Mouse (Mus musculus) ovary, postnatal 10 days (tissue): ENCODE results near the gene Gm20388.
A peak's percentile ranks its signal among the peaks of the same experiment; 100 is the strongest.

Source experiments
- DNase-seq: peaks from one replicate; pipeline ENCODE4 v3.0.0; 2022; ENCODE audit warnings: low spot score

Gm20388 gene

DNA sequence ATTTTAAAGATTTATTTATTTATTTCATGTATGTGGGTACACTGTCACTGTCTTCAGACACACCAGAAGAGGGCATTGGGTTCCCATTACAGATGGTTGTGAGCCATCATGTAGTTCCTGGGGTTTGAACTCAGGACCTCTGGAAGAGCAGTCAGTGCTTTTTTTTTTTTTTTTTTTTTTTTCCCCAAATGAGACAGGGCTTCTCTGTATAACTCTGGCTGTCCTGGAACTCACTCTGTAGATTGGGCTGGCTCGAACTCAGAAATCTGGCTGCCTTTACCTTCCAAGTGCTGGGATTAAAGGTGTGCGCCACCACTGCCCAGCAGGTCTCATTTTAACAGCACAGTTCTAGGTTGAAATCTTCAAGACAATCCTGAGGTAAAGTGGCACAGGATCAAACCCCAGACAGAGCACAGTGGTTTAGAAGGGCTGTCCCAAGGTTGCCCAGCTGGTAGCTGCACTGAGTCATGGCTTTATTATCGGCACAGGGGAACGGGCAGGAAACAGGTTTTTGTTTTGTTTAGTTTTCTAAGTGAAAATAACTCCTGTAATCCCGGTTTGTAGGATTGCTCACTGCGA lies 2038.7 kb downstream of the Gm20388 start, which contains the start of gene Banp:
Gene Banp, plus strand, starts transcription at position 529 of the 579 bp plus-strand sequence.
- no peak for DNase-seq

DNA sequence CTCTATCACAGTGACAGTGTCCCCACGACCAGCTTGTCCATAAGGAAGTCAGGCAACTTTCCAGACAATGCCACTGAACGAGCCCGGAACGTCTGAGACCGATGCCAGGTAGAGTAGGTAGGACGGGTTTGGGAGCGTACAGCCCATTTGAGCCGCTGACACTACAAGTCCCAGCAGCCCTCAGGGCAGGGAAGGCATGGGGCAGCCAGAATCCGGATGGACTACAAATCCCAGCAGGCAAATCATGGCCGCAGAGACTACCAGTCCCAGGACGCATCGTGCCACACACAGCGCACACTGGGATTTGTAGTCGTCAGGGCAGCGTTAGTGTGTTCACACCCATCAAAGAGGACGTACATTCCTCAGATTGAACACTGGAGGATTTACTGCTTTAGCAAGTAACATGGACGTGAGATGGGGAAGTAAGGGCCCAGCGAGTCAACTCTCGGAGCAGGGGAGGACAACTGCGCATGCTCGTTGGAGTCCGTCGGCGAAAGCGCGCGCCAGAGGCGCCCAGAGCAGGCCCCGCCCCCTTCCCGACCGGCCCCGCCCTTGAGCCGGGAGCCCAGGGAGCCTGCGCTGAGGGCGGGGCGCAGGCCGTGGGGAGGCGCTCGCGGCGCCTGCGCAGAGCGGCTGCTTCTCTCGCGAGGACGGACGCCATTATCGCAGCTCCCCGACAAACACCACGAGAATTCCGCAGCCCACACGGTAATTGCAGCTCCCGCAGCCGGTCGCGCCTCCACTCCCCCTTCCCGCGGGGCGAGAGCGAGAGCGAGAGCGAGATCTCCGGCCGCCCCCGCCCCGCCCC lies 2039.5 kb downstream of the Gm20388 start:
- DNase-seq, result peak; percentile 95

DNA sequence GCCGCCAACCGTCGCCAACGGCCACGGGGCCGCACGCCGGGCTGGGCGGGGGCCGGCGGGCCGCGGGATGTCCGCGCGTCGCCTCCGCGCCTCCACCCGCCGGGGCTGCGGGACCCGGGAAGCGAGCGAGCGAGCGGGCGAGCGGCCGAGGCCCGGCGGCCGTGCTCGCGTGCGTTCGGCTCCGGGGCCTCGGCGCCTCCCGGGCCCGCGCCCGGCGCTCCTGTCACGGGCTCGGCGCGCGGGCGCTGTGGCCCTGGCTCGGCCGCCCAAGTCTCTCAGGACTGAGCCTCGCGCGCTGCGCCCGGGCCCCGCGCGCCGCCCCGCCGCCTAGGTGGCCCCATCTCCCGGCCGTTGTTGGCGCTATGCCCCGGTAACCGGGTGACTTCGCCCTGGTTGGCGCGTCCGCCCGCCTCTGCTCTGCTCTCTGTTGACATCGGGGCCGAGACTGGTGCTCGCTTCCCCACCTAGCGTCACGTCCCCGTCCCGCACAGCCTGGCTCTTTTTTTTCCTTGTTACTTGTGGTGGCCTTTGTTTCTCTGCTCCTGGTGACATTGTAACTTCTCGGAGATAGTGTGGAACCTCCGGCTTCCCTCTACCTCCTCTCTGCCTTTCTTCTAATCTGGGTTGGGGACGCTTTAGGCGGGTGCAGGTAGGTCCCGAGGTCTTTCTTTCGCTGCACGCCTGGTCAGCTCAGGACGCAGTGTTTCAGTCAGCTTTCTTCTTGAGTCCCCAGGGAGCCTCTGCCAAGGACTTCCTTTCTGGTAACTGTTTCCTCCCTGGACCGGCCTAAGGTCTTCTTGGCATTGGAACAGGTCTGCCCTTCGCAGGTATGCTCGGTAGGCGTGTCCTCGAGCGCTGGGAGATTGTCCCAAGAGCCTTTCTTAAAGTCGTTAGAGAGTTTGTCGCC lies 2040.4 kb downstream of the Gm20388 start:
- no peak for DNase-seq

DNA sequence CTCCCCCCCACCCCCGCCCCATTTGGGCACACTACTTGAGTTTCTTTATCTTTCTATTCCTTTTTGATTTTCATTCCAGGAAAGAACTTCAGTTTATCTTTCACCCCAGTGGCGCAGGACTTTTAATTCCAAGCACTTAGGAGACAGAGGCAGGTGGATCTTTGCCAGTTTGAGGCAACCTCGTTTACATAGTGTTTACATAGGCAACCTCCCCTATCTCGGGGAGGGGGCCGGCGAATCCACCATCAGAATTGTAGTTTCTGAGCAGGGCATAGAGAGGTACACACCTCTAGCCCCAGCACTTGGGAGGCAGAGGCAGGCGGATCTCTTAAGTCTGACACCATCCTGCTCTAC lies 2041.0 kb downstream of the Gm20388 start:
- DNase-seq, result no peak

DNA sequence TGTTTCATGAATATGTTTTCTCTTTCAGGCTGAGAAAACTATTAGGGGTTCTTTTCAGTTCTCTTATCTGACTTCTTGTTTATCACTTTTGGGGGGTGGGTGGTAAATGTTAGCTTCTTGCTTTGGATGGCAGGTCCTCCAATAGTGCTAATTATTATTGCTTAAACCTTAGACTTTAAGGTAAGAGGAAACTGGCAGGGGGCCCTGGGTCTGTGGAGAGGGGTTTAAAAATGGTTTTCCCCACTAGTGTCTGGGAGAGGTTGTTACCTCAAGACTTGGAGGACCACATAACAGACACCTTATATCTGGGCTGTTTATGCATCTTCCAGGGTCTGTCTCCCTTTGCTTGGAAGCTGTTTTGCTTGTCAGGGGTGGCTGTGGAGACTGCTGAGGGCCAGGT lies 2041.5 kb downstream of the Gm20388 start:
- no peak for DNase-seq

DNA sequence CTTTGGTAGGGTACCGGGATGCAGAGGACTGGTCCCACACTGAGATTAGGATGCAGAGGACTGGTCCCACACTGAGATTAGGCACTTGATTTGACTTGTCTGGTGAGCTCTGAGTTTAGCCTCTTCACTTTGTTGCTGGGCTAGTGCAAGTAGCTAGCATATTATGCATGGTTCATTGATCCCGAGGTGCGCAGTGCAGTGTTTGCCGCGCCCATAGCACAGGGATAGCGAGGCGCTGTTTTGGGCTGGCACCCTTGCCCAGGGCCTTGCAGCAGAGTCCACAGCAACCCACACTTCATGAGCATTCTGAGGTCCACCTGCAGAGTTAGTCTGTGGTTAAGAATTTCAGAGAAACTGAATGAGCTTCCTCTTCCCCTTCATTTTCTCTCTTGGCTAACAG lies 2042.2 kb downstream of the Gm20388 start:
- no peak for DNase-seq

DNA sequence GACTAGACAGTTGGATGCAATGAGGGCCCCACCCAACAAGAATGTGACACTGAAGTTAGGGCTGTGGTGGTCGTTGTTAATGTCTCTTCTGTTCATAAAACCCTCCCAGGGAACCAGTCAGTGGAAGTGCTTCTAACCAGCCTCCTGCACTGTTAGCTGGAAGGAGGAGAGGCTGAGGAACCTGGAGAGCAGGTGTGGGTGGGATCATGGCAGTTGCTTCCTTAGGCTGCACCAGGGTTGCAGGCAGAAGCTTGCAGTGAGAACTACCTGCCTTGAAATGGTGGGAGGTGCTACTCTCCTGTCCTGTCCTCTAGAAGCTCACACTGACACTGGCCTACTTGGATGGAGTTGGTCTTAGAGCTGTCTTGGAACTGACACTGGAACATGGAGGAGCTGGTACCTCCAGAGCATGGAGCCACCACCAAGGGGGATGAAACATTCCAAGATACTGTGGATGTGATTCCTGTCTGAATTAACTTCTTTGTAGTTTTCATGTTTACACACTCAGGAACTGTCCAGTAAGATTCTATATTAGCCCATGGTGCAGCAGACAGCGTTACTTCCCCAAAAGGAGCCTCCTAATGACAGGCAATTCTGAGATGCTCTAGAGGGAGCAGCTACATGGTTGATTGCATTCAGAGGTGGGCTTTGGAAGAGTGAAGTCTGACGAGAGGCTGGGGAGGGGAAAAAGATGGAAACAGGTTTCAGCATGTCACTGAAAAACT lies 2043.3 kb downstream of the Gm20388 start:
- DNase-seq, result no peak

DNA sequence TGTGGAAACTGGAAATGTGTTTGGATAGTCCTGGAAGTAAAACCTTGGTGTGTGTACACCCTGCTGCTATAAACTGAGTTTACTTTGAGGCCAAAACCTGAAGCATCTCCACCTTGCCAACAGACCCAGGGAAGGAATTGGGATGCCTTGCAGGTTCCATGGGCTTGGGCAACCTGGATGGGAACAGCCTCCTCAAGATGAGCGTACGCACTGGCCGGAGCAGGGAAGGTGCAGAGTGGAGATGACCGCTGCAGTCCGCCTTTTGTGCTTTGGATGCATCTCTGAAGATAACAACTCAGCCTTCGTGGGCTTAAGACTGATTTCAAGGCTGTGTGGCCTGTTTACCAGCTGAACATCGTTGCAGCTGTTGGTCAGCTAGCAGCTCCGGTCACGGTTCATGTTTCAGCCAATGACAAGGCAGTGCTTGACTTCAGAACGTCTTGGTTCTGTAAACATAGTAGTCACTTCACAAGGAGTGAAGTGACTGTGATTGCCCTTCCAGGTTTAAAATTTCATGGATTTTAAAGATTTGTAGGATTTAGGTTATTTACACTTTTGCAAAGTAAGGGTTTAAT lies 2044.4 kb downstream of the Gm20388 start:
- DNase-seq, result no peak

DNA sequence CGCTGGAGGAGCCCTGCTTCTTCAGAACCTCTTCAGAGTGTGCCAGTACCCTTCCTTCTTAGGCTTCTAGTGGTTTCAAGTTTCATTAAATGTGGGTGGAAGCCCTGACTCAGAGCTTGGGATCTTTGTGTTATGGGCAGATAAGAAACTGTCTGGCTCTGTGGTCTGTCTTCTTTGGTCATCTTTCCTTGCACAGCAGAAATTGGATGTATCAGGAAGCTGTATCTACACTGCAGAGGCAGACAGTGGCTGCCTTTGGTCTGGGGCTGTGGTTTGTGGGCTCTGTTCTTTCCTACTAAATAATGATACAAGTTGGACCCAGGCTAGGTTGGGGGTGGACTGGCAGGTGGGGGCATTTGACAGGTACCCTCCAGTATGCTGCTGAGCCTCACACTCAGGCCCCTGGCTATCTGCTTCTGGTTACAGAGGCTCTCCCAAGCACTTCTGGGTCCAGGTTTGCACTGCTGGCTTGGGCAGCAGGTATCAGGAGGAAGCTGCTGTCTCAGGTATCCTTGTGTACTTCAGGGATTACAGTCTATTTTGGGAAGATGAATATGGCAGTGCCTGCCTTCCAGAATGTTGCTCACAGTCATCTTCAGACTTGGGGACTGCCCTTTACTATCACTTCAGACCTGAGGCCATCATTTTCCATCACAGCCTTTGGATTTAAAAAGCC lies 2045.3 kb downstream of the Gm20388 start:
- DNase-seq, result no peak

DNA sequence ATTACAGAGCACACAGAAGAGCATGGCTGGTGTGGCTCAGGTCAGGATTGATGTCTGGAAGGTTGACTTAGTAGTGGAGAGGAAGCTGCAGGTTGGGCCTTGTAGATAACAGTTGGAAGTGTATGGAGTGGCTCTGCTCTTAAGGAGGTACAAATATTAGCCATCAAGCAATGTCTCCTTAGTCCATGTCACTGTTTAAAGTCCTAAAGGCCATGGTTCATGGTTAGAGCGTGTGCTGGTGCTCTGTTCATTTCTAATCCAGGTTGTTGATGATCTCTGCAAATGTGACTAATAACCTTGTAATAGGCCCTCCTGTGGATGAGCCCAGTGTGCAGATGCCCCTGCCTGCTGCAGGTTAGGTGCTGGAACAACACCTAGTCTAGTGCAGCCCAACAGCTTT lies 2047.8 kb downstream of the Gm20388 start:
- no peak for DNase-seq

DNA sequence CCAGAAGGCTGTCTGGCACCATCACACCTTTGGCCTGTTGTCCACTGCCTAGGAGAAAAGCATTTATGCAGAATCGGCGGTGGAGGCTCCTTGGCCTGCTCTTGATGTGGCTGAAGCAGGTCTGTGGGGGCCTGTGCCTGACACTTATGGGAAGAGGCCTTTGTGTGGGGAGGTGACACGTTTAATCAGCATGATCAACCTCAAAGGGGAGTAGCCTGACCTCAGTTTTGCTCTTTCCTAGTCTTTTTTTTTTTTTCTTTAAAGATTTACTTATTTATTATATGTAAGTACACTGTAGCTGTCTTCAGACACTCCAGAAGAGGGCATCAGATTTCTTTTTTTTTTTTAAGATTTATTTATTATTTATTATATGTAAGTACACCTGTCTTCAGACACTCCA lies 2052.3 kb downstream of the Gm20388 start:
- DNase-seq, result no peak

DNA sequence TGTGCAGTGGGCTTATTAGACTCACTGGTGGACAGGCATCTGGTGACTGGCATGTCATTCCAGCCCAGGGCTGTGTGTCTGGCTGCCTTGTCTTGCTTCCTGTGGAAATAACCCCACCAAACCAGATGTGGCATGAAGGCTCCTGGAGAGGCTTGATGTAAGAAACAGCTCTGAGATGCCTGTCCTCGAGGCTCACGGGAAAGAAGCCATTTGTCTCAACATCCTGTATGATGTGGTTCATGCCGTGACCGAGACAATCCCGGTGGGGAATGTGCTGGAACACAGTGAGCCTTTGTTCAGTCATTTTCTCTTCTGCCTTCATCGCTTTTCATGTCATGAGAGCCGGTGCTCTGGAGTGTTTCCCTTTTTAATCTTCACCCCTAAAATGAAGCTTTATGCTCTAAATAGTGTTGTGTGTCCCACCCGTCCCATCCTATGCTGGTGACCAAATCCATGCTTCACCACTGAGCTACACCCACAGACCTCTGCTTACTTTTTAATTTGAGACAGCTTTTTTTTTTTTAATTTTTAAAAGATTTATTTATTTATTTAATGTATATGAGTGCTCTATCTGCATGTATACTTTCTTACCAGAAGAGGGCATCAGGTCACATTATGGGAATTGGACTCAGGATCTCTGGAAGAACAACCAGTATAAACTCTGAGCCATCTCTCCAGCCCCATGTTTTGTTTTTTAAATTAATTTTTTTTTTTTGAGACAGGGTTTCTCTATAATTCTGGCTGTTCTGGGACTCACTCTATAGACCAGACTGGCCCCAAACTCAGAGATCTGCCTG lies 2054.3 kb downstream of the Gm20388 start:
- DNase-seq, result no peak

DNA sequence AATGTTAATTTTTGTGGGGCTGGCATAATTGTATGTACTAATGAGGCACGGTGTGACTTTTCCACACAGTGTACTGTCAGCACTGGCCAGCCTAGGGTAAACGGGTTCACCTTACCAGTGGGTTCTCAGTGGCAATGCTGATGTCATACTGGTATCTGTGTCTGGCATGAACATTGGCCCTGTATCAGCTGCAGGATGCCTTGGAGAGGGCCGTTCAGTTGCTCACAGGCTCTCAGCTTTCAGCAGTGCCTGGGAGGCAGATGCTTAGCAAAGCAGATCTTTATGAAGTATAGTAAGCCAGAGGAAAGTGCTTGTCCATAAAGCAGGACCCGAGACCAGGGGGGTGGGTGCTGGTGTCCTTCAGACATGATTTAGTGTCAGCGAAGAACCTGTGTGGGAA lies 2055.5 kb downstream of the Gm20388 start:
- no peak for DNase-seq

DNA sequence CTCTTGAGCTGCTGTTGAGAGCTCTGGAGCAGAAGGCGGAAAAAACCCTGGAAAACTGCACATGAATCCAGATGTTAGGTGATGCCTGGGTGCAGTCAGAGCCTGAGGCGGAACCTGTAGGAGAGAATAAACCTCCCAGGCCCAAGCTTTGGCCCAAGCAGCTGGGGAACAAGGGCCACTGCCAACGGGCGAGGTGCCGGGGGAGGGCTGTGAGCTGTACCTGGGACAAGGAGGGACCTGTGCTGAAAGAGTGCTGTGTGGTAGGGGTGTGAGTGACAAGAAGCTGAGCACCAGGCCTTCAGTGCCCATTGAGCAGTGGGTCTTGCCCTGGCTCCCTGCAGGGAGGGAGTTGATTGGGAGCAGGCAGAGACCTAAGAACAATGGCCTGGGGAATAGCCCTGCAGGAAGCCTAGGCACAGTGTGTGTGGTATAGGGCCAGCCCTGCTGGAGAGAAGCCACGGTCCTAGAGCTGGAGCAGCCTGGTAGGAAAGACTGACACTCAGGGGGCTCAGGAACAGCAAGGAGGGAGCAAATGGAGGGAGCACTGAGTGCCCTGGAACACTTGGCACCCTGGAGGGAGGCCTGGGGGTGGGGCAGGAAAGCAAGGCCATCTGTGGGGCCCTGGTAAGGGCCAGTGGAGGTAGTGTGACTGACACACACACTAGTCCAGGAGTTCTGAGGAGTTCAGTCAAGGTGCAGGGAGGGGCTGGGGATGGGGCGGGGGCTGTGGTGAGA lies 2056.2 kb downstream of the Gm20388 start:
- DNase-seq, result no peak

DNA sequence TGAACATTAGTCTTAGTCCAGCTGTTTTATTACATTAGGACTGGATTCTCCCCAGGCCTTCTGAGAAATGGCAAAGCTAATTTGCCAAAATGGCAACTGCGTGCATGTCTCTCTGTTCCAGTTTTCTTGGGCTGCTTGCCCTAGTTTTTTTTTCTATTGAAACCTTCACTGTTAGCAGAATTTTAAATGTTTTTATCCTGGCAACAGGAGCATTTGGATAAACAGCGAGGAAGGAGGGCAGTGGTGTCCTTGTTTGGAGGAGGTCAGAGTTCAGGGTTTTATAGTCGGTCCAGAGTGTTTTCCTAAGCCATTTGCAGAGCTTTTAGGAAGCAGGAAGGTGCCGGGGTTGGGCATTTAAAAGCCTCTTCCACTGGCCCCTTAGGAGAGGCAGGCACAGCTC lies 2057.3 kb downstream of the Gm20388 start:
- DNase-seq, result no peak

DNA sequence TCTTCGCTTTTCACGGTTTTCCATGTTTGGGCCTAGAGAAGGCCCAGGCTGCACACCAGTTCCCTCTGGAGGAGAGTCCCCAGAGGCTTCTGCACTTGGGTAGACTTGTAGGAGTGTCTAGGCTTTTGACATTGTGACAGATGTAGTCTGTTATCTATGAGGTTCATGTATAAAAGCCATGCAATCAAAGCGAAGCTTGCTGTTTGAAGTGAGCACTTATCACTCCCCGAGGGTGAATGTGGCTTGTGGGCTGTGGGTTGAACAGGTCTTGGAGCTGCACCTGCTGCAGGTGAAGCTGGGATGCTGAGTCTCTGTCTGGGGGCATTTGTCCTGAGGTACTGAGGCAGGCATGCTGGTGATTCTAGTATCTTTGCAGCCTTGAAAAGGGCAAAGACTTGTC lies 2057.9 kb downstream of the Gm20388 start:
- DNase-seq, result no peak

DNA sequence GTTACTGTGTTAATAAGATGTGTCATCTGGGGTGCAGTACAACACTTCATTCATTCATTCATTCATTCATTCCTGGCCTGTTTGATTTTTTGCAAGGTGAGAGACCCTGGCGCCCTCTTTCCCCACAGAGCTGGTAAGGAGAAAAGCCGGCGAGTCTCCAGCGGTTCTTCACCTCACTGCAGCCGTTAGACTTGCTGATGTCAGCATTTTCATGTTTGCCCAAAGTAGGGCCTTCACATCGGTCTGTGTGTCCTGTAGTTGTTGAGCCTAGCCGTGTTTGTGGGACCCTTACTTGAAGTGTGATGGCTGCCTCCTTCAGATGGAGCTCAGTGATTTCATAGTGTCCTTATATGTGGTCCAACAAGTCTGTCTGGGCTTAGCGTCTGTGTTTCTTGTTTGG lies 2059.6 kb downstream of the Gm20388 start:
- DNase-seq, result no peak

DNA sequence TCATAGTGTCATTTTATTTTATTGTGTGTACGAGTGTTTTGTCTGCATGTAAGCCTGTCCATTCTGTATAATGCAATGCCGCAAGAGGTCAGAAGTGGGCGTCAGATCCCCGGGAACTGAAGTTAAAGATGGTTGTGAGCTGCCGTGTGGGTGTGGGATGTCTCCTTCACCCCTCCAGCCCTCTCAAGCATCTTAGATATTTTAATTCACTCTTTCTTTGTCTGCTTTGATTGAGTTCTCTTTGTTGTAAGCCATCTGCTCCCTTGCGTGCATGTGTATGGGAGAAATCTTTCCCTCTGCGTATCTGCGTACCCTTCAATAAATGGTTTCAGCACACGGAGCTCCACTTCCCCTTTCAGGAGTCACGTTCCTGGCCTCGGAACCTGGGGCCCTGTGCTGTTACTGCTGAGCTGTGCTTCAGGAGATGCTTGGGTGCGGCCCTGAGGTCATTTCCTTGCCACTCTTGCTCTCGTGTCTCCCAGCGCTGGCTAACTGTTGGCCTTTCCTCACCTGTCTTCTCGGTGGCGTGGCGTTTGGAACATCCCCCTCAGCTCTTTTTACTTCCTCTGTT lies 2060.9 kb downstream of the Gm20388 start:
- no peak for DNase-seq

DNA sequence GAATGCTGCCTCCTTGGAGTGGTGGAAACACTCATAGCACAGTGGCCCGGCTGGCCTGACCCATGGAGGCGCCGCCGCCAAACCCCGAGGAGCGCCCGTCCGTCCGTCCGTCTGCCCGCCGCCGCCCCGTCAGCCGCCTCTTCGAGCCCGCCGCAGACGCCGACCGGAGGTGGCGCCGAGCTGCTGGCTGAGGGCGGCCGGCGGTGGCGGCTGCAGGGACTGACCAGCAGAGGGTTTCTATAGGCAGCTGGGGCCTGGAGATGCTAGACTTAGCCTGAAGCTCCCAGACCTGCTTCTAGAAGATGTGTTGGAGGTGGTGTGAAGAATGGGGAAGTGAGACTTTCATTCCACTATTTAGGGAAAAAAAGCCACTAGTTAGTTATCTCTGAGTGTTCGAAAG lies 2063.3 kb downstream of the Gm20388 start:
- no peak for DNase-seq
